Mouse (Mus musculus): ENCODE measurements around the gene Mast4.

Mast4 gene

GRCm38 (mm10) chr13:102989616-102990015 is 344.7 kb downstream of the Mast4 start:
- no peak for DNase-seq (ENCODE audit: low spot score in 2 of 2)

GRCm38 (mm10) chr13:102988976-102989375 is 345.3 kb downstream of the Mast4 start:
- no peak for DNase-seq (ENCODE audit: low spot score in 2 of 2)

GRCm38 (mm10) chr13:102988251-102988895 is 345.9 kb downstream of the Mast4 start:
- no peak for DNase-seq (ENCODE audit: low spot score in 2 of 2)

GRCm38 (mm10) chr13:102984550-102984949 is 349.7 kb downstream of the Mast4 start:
- no peak for DNase-seq (ENCODE audit: low spot score in 2 of 2)

- no peak for DNase-seq (ENCODE audit: low spot score in 2 of 2)
Observed at GRCm38 (mm10) chr13:102973853-102974252, 360.4 kb downstream of the Mast4 start.

- no peak for DNase-seq (ENCODE audit: low spot score in 2 of 2)
Observed at GRCm38 (mm10) chr13:102963471-102963870, 370.8 kb downstream of the Mast4 start.

- no peak for DNase-seq (ENCODE audit: low spot score in 2 of 2)
Observed at GRCm38 (mm10) chr13:102958273-102959270, 375.7 kb downstream of the Mast4 start.

- peak; percentile 49 to 72 for DNase-seq (ENCODE audit: low spot score in 2 of 2)
Observed at GRCm38 (mm10) chr13:102957508-102958272, 376.6 kb downstream of the Mast4 start.

GRCm38 (mm10) chr13:102955506-102955905 is 378.8 kb downstream of the Mast4 start:
- no peak for DNase-seq (ENCODE audit: low spot score in 2 of 2)

- DNase-seq (ENCODE audit: low spot score in 2 of 2), result no peak
Observed at GRCm38 (mm10) chr13:102949756-102950155, 384.5 kb downstream of the Mast4 start.

GRCm38 (mm10) chr13:102948966-102949365 is 385.3 kb downstream of the Mast4 start:
- DNase-seq (ENCODE audit: low spot score in 2 of 2), result no peak

GRCm38 (mm10) chr13:102947546-102947945 is 386.8 kb downstream of the Mast4 start:
- no peak for DNase-seq (ENCODE audit: low spot score in 2 of 2)

GRCm38 (mm10) chr13:102946024-102946821 is 388.1 kb downstream of the Mast4 start:
- peak; percentile 46 to 59 for DNase-seq (ENCODE audit: low spot score in 2 of 2)

GRCm38 (mm10) chr13:102945450-102945849 is 388.8 kb downstream of the Mast4 start:
- no peak for DNase-seq (ENCODE audit: low spot score in 2 of 2)

- no peak for DNase-seq (ENCODE audit: low spot score in 2 of 2)
Observed at GRCm38 (mm10) chr13:102944516-102944915, 389.8 kb downstream of the Mast4 start.

GRCm38 (mm10) chr13:102942557-102942956 is 391.7 kb downstream of the Mast4 start:
- no peak for DNase-seq (ENCODE audit: low spot score in 2 of 2)

GRCm38 (mm10) chr13:102940476-102940875 is 393.8 kb downstream of the Mast4 start:
- DNase-seq (ENCODE audit: low spot score in 2 of 2), result no peak

GRCm38 (mm10) chr13:102936233-102936632 is 398.1 kb downstream of the Mast4 start:
- no peak for DNase-seq (ENCODE audit: low spot score in 2 of 2)

GRCm38 (mm10) chr13:102935788-102936187 is 398.5 kb downstream of the Mast4 start:
- DNase-seq (ENCODE audit: low spot score in 2 of 2), result no peak

- peak in 1 of 2 experiments; percentile 44 for DNase-seq (ENCODE audit: low spot score in 2 of 2)
Observed at GRCm38 (mm10) chr13:102933702-102934101, 400.6 kb downstream of the Mast4 start.

GRCm38 (mm10) chr13:102932434-102932833 is 401.9 kb downstream of the Mast4 start:
- DNase-seq (ENCODE audit: low spot score in 2 of 2), result no peak

Data from right cerebral cortex, adult 2 months (tissue).